Mouse (Mus musculus) cerebellum, adult 9-11 months (tissue): ENCODE data around the gene Slc7a1.

Experiments
- DNase-seq: peaks from one replicate; pipeline ENCODE4 v3.0.0; 2022

Gene Slc7a1

DNA sequence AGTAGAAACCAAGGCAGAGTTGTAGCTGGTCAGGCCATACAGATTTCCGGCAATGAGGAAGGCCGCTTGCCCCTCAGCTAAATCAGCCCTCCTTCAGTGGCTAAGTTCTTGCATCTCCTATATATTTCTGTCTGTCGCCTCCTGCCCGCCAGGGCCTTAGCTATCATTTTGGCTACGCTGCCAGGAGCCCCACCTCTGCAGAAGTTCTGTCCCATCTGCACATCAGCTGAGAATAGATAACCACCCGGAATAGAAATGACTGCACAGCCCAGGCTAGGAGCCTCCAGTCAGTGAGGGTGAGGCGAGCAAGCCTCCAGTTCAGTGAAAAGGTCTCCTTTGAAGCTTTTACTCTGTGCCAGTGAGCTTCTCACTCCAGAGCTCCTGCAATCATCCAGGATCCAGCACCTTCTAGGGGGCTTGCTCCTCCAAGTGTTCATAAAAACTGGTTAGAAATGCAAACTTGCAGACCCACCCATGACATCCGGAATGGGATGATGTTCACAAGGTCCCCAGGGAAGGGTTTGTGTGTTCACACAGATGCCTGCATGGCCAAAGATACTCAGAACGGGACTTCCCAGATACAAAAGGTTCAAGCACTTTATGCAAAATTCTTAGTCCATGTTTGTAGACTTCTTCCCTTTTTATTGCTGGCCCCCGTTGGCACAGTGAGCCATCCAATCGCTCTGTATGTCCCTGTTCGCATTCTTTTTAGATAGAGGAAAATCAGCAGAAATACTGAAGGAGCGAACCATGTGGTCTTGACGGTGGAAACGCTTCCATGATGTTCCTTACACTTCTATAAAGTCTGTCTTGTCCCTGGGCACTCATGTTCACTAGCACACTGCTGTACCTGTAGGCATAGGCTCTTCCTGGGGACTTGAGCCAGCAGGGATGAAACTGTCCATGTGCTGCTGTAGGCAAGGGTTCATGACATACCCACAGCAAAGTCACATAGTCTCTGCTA is 10.4 kb downstream of the Slc7a1 start:
- no peak for DNase-seq

- no peak for DNase-seq
These were observed 11.3 kb downstream of the Slc7a1 start for GRCm38 (mm10) chr5:148388251-148389006.

DNA sequence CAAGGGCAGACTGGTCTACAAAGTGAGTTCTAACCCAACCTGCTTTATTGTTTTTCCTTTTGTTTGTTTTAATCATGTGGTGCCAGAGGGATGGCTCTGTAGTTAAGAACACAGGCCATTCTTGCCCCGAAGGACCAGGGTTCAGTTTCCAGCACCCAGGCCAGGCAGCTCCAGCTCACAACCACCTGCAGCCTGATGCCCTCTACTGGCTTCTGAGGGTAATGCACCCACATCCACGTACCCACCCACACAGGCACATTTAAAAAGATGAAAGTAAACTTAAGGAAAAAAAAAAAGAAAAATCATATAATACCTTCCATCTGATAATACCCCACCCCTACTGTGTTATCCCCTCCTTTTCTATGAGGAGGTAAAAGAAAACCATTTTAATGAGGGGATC is 11.9 kb downstream of the Slc7a1 start:
- no peak for DNase-seq

DNA sequence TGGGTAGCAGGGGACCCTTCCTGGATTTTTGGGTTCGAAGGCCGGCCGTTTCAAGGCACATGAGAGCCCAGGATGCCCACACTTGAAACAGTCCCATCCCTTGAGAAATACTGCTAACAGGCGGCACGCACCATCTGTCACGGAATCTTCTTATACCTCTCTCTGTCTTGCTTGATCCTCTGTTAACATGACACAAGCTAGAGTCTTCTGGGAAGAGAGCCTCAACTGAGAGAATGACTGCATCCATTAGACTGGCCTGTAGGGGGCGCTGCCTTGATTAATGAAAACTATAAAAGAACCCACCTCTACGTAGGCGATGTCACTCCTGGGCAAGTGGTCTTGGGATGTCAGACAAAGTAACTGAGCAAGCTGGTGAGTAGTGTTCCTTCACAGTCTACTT is 13.2 kb downstream of the Slc7a1 start:
- DNase-seq = no peak

GRCm38 (mm10) chr5:148384501-148385055 is 15.1 kb downstream of the Slc7a1 start:
- no peak for DNase-seq

GRCm38 (mm10) chr5:148383841-148384500 is 15.7 kb downstream of the Slc7a1 start:
- no peak for DNase-seq

GRCm38 (mm10) chr5:148381083-148381482 is 18.6 kb downstream of the Slc7a1 start:
- DNase-seq = no peak

- no peak for DNase-seq
These were observed 19.5 kb downstream of the Slc7a1 start for GRCm38 (mm10) chr5:148380246-148380504.

- no peak for DNase-seq
These were observed 20.1 kb downstream of the Slc7a1 start for GRCm38 (mm10) chr5:148379455-148380245.

DNA sequence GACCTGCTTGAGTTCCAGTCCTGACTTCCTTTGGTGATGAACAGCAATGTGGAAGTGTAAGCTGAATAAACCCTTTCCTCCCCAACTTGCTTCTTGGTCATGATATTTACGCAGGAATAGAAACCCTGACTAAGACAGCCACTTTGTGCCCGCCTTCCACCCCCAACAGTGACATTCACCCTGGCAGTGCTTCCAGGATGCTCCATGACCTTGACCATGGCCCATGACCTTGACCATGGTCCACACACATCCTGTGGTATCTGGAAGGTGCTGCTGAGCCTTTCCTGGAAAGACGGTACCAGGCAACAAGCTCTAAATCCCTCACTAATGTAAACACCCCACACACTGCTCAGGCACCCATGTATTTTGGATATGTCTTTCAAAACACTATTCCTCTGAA is 21.0 kb downstream of the Slc7a1 start:
- no peak for DNase-seq

- no peak for DNase-seq
These were observed 21.5 kb downstream of the Slc7a1 start for GRCm38 (mm10) chr5:148378232-148378508.

GRCm38 (mm10) chr5:148377439-148378231 is 22.1 kb downstream of the Slc7a1 start:
- DNase-seq = no peak

DNA sequence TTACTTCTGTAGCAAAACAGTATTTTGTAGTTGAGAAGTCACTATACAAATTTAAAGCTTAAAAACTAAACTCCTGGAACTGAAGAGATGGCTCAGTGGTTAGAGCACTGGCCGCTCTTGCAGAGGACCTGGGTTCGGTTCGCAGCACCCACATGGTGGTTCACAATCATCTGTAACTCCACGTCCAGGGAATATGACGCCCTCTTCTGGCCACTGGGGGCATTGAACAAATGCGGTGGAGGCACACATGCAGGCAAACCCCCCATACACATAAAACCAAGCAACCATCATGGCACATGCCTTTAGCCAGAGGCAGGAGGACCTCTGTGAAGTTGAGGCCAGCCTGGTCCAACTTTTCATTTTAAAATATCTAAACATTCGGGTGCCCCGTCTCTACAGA is 23.3 kb downstream of the Slc7a1 start:
- no peak for DNase-seq

GRCm38 (mm10) chr5:148375480-148375879 is 24.2 kb downstream of the Slc7a1 start:
- no peak for DNase-seq

GRCm38 (mm10) chr5:148373092-148373685 is 26.5 kb downstream of the Slc7a1 start:
- no peak for DNase-seq

- no peak for DNase-seq
These were observed 27.4 kb downstream of the Slc7a1 start for GRCm38 (mm10) chr5:148372005-148372917.

DNA sequence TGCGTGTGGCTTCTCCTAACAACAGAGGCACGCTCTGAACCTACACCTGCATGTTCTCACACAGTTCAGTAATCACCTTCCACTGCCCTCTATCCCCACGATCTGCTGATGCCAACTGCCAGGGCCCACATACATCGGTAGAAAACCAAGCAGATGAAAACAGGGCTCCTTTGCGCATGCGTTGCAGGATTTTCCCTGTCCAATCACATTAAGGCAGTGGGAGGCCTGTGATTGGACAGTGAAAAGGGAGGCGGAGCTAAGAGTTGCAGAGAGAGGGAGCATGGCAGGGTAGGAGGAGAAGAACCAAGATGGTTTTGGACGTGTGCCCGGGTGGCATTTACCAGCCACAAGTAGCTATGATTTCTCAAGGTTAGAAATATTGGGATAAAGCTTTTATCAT is 28.3 kb downstream of the Slc7a1 start:
- no peak for DNase-seq

- DNase-seq = no peak
These were observed 29.1 kb downstream of the Slc7a1 start for GRCm38 (mm10) chr5:148370624-148371023.

GRCm38 (mm10) chr5:148369178-148369577 is 30.5 kb downstream of the Slc7a1 start:
- DNase-seq = no peak

- no peak for DNase-seq
These were observed 31.9 kb downstream of the Slc7a1 start for GRCm38 (mm10) chr5:148367816-148368215.
